Mouse (Mus musculus) retina, adult 2 months (tissue): Measurements from ENCODE around the gene Dusp19.
A peak's percentile ranks its signal among the peaks of the same experiment; 100 is the strongest.

Experiments used
- DNase-seq: peaks from one replicate; pipeline ENCODE4 v3.0.0-alpha.2; 2012; ENCODE audit warnings: low read depth, low spot score

Gene Dusp19

GRCm38 (mm10) chr2:80638364-80639241, 21.8 kb downstream of the Dusp19 start:
- peak; percentile 84 for DNase-seq

- no peak for DNase-seq
These were observed 22.6 kb downstream of the Dusp19 start for GRCm38 (mm10) chr2:80639398-80639797.

- DNase-seq, result no peak
These were observed 23.0 kb downstream of the Dusp19 start for GRCm38 (mm10) chr2:80639864-80640263.

GRCm38 (mm10) chr2:80661414-80661813, 44.6 kb downstream of the Dusp19 start:
- DNase-seq, result no peak

GRCm38 (mm10) chr2:80662682-80663081, 45.8 kb downstream of the Dusp19 start:
- no peak for DNase-seq

- DNase-seq, result no peak
These were observed 50.6 kb downstream of the Dusp19 start for GRCm38 (mm10) chr2:80667396-80667964.

- no peak for DNase-seq
These were observed 53.2 kb downstream of the Dusp19 start for GRCm38 (mm10) chr2:80669868-80670666.

GRCm38 (mm10) chr2:80678803-80679202, 62.0 kb downstream of the Dusp19 start:
- DNase-seq, result no peak
